Mouse (Mus musculus) urinary bladder, postnatal 4 days (tissue): ENCODE data around the gene Atp1a3.

ENCODE experiments used
- DNase-seq, 2 experiments: peaks; one replicate each; pipeline ENCODE4 v3.0.0; 2021 to 2022; ENCODE audit warnings: low spot score in 2 of 2

Atp1a3 gene

DNA sequence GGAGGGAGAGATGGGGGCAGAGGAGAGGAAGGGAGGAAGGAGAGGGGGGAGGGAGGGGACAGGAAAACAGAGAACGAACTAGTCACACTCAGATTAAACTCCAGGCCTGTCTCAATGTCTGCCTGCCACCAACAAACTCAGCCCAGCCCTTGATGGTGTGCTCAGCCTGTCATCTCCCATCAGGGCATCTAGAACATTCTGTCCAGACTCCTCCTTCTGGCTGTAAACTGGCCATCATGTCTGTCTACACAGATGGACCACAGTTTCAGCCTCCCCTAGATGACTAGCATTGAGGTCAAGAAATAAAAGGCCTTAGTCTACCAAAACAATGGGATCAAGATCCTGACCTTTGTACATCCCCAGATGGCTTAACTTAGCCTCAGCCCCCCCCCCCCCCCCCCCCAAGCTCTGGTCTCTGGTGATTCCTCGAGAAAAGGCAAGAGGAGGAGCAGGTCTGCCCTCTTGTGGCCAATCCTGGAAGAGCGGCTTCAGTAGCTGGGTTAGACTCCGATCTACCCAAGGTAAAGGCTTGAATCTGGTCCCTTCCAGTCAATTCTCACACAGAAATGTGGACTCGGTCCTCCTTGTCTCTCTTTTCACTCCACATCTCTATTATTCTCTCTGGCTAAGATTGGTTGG is 40.7 kb downstream of the Atp1a3 start:
- peak; percentile 53 to 76 for DNase-seq

DNA sequence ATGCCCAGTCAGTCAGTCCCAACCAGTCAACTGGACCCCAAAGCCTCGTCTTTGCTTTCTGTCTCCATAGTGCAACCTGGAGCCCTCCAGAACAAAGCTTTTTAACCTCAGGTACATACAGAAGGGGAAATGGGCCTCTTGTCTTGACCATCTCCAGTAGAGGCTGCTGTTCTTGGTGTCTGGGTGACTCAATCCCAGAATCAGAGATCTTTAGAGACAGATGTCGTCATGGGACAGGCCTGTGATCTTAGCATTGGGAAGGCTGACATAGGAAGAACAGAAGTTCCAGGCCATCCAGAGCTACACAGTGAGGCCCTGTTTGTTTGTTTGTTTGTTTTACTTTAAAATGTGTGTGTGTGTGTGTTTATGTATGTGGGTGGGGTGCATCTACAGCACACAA is 41.5 kb downstream of the Atp1a3 start:
- no peak for DNase-seq

DNA sequence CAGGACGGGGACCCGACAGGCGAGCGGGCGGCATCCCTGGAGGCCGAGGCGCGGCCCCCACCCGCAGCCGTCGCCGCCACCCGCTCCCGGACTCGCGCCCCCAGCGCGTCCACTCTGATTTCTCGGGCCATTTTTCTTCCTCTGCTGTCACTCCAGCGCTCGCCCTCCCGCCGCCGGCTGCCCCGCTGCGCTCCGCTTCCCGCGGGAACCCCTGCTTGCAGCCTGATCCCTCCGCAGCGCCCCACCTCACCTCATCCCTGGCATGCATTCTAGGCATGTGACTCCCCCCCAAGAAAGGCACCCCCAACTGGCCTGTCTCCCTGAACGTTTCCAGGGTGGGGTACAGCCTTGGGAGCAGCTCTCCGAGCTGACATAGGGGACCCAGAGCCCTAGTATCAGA is 50.5 kb downstream of the Atp1a3 start:
- no peak for DNase-seq

DNA sequence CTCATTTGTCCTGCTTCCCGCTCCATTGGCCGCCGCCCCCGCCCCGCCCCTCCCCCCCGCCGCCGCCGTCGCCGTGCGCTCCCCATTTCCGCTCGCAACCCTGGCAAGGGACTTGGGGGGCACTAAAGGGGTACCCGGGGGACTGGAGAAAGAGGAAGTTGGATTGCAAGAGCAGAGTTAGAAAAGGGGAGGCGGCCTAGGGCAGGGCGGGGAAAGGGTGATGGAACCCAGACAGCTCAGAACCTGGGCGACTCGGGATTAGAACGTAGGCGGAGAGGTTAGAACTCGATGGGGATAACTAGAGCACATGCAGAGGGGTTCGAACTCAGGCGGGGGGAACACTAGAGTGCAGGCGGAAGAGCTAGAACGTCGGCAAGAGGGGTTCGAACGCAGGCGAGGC is 51.3 kb downstream of the Atp1a3 start:
- DNase-seq: no peak

DNA sequence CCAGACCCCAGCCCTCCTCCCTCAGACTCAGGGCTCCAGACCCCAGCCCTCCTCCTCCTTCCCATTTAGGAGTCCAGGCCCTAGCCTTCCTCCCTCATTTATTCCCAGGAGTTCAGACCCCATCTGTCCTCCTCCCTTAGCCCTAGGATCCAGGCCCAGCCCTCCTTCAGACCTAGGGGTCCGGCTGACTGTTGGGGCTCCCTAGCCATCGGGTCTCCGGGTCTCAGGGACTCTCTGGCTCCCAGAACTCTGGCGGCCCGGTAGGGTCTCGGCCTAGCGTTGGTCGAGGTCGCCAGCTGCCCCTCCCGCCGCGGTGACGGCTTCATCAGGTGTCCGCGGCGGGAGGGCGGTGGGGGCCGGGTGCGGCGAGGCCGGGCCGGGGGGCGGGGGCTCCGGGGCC is 51.8 kb downstream of the Atp1a3 start:
- no peak for DNase-seq

DNA sequence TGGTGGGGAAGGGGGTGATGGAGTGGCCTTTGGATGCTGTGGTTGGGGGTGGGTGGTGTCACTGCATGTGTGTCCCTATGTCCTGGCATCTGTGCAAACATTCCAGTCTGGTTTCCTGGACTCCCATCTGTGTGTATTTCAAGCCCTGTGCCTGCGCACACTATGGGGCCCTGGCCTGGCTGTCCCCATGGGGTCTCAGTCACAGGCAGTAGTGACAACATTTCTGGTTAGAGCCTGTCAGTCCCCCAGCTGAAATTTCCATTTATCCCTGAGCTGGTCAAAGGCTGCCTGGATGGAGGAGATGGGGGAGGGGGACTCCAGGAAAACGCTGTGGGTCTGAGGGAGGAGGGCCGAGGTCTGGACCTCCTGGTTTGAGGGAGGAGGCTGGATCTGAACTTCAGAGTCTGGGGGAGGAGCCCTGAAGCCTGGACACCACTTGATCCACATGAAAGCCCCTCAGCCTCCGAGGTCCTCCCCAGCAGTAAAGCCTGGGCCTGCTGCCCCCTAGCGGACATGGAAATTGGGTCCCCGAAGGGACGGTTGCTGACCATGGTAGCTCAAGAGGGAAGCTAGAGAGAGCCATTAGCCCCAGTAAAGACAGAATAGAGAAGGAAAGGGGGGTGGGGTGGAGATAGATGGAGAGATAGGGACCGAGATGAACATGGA is 55.7 kb downstream of the Atp1a3 start:
- DNase-seq: peak; percentile 51 to 83

DNA sequence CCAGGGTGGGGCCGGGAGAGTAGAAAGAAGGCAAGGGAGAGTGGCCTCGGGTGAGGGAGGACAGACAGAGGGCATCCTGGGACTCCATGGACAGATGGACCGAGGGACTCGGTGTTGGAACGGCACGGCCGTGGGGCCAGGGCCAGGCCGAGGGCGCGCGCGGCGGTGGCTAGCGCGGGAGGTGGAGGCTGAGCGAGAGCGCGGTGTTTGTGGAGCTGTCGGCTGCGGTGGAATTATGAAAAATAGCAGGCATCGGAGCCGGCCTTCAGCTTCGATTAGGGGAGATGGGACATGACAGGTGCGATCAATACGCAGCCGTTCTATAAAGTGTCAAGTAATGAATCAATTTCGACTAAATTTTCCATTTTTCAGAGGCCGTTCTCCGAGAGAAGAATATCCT is 57.0 kb downstream of the Atp1a3 start:
- DNase-seq: no peak

DNA sequence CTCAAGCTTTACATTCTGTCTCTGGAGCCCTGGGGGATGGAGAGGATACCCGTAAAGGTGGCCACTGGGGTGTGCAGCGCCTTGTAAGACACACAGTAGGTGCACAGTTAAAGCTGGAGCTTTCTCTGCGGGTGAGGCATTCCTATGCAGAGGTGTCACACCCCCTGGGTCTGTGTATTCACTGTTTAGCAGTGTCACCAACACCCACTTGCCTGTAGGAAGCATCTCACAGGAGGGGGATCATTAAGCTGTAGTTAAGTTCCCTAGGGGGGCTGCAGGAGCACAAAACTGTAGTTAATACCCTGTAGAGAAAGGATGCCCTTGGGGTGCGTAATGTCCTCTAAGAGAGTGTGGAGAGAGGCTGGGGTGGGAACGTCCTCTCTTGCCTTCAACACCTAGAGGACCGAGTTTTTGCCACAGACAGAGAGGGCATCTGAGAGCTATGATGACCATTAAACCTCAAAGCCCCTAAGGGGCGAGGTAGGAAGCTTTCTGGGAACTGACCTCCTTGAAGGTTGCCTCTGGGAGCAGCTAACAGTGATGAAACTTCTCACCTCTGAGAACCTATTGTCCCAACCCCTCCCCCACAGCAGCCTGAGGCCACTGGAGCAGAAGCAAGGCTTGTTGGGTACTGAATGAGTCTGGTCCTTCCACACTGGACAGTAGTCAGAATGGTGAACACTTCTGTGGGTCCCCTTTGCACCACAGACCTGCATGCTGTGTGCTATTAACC is 58.3 kb downstream of the Atp1a3 start:
- DNase-seq: no peak

DNA sequence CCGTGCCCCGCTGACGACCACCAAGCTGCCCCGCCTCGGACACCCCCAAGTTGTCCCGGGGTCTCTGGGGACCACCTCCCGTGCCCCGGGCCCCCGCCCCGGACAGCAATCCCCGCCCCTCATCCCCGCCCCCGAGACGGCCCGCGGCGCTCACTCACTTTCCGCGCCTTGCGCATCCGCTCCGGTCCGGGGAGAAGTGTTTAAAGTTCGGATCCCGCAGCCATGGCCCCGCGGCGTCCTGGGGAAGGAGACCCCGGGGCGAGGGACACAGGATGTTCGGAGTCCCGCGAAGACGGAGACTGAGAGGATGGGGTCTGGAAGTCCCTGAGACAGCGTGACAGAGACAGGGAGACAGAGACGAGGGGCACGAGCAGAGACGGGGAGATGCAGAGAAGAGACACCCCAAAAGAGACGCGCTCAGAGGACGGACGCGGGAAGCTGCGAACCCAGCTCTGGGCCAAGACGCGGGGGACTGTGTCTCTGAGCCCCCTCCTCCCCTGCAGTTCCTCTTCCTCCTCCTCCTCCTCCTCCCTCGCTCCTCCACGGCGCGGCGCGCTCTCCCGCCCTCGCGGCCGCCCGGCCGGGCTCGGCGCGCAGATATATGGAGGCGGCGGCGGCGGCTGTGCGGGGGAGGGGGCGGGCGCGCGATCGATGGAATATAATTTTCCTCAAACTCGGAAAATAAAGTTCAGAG is 61.4 kb downstream of the Atp1a3 start, which contains the start of gene Gm4881:
Gene Gm4881, minus strand, starts transcription at position 238 of the 694 bp plus-strand sequence.
- DNase-seq: no peak

DNA sequence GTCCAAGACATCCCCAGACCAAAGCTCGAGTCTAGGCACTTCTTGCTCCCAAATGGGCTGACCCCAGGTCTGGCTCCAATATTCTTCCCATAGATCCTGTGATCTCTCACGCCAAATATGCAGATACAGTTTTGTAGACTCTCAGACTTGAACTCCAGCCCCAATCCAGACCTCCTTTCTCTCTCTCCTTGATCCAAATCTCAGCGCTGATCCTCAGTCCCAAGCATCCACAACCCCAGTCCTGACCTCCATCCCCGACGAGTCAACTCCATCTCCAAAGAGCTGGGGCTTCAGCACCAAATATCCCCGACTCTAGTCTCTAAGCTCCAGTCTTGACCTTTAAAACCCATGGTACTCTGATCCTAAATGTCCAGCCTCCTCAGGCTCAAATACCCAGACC is 62.1 kb downstream of the Atp1a3 start:
- no peak for DNase-seq

DNA sequence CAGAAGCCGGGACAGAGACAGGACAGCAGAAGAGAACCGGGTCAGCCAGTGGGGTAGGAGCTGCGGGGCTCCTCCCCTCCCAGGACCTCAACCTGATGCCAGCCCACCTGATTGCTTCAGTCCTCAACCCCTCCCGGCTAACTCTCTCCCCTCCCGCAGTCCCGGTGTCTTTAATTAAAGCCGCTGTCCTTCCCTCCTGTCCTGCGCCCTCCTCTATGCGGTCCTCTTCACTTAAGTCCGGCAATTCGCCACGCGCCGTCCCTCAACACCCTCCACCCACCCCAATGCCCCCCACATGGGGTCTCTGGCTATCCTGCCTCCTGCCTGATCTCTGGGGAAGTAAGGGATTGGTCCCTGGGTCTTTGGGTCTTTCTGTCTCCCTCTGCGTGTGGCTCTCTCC is 74.1 kb downstream of the Atp1a3 start:
- no peak for DNase-seq

DNA sequence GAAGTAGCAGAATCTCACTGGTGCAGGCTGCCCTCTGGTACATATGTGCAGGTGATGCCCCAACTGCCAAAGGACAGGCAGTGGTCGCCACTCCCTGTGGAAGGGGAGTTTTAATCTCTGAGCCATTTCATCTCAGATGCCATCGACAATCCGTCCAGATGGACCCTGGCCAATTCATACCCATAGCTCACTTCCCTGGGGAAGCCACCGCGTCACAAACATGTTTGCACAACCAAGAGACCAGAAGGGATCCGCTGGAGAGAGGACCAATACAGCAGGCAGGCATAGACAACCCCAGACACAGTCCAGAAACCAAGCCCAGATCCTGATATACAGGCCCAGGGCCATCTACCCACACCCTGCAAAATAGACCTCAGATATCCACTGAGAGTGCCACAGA is 75.3 kb downstream of the Atp1a3 start:
- no peak for DNase-seq
